Mouse (Mus musculus): ENCODE data around the gene Pex5l.

Gene Pex5l

DNA sequence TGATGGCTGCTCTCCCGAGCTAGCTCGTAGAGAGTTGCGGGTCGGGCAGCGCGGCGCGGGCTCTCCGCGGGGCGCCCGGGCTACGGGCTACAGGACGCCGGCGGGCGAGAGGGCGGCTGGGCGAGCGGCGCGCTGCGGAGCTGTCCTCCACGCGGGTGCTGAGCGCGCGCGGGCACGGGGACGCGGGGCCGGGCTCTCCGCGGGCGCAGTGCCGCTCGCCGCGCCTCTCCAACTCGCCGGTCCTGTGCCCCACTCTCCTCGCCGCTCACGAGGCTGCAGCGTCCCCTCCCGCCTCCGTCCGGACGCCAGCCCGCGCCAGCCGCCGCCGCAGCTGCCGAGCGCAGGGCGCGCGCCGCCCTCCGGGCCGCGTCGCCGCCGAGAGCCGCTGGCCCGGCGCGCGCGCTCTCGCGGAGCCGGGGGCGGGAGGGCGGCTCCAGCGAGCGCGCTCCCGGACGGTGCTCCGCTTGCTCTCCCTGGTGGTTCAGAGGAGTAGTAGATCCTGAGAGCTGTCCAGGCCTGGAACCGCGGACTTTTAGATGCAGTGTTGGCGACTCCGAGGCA lies at the start of gene Pex5l:
Gene Pex5l, minus strand, starts transcription at position 347 of the 561 bp plus-strand sequence.
- DNase-seq (ENCODE audit: low spot score in 2 of 2), result peak; percentile 72 to 78

DNA sequence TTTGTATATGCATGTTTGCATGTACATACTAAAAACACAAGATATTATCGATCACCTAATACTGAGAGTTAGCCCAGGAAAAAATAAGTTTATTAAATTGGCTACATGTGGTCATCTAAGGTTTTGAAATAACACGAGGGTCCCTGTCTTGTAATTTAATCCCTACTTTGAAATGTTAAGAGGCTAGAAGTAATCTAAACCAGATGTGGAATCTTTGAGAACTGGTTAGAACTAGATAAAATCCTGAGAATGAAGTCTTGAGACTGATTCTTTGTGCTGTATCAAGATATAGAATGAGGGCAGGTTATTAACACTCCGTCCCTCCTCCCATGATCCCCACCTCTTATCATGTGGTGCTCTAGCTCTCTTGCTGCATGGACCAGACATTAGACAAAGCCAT lies 22.1 kb upstream of the Pex5l start:
- DNase-seq (ENCODE audit: low spot score in 2 of 2), result no peak

DNA sequence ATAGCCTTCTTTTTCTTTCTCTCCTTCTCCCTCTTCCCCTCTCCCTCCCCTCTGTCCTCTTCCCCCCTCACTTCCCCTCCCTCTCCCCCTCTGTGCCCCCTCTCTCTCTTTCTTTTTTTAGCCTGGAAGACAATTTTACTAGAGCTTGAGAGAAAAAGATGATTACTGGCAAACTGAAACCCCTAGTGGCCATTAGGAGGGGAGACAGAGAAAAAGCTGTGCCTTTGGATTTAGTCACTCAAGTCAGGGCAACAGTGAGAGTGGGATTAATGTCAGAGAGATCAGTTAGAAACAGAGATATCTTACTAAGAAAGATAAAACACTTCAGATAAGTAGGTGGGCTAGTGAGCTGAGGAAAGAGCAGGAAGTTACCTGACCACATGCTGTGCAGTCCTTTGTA lies 20.8 kb upstream of the Pex5l start:
- no peak for DNase-seq (ENCODE audit: low spot score in 2 of 2)

DNA sequence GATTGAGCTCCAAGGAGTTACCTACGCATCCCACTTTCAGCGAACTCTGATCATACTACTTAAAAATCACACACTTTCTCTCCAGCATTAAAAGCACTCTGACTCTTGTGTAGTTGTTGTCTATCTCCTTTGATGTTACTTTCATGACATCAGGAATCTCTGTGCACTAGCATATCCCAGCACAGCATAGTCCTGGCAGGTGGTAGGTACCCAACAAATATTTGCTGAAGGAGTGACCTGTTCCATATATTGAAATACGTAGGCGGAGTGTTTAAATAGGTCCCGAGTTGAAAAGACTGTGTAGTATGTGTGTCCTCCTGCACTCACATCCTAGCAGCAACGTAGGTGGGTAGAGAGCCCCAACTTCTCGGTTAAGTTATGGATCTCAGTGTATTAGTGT lies 545 bp upstream of the Pex5l start:
- no peak for DNase-seq (ENCODE audit: low spot score in 2 of 2)

DNA sequence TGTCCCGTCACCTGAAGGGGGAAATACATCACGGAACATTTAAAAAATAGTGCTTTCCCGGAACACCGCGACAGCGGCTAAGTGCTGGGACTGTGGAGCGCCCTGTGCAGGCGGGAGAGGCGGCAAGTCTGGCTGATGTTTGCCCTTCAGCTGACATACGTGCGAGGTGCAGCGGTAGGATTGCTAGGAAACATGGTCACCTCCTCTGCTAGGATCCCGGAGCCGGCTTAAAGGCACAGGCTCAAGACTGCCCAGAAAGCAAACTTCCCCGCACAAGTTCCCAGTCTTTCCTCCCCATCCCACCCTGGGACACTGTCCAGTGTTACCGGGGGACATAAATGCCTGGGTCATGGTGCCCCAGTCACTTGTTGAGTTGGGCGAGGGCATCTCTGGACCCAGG lies 649 bp downstream of the Pex5l start:
- DNase-seq (ENCODE audit: low spot score in 2 of 2), result peak in 1 of 2 experiments; percentile 37

DNA sequence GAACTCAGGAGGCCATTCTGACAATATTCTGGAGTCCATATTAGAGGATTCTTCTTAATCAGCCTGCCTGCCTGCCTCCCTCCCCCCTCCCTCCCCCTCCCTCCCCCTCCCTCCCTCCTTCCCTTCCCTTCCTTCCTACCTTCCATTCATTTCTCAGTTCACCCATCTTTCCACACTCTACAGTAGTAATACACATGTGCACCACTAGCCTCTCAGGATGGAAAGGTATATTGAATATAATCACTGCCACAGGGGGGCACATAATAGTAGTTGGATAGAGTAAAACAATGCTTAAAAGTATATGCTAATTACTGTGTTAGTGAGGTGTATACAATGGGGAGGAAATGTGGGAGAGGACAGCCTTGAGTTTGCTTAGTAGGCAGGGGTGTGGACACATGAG lies 13.1 kb downstream of the Pex5l start:
- no peak for DNase-seq (ENCODE audit: low spot score in 2 of 2)

DNA sequence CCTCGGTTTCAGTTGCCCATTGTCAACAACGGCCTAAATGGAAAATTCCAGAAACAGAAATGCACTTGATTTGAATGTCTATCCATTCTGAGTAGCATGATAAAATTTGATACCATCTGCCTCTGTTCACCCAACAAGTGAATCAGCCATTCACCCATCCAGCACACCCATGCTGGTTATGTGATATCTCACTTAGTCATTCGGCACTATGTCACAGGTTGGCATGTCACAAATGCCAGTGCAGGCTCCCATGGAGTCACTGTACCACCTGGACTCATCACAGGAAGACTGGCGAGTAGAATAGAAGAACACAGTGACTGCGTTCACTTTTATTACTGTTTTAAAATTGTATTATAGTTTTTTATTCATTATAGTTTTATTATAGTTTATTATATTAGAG lies 18.3 kb downstream of the Pex5l start:
- no peak for DNase-seq (ENCODE audit: low spot score in 2 of 2)

DNA sequence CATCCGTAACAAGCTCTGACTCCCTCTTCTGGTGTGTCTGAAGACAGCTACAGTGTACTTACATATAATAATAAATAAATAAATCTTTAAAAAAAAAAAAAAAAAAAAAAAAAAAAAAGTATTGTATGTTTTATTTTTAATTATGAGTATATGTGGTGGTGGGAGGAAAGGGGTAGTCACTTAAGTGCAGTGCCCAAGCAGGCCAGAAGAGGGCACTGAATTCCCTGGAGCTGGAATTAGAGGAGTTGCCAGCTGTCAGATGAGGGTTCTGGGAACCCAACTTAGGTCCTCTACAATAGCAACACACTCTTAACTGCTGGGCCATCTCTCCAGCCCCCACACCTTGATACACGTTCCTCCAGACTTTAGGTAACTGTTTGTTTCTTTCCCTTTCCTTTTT lies 37.3 kb downstream of the Pex5l start:
- no peak for DNase-seq (ENCODE audit: low spot score in 2 of 2)

DNA sequence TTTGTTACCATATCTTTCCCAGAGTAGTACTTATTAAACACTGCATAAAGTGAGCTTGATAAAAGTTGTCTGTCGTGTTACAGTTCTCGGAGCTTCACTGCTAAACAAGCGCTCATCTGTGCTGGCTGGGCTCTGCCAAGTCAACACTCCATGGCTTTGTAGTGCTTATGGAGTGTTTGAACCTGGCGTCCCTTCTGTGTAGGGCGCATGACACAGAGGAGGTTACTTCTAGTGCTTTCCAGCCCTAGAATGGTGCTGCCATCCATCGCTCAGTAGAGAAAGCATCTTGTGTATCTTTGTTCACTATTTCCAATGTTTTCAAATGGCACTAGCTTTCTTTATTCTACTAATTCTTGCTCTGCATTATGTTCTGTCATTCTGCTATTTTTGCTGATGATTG lies 39.5 kb downstream of the Pex5l start:
- no peak for DNase-seq (ENCODE audit: low spot score in 2 of 2)

DNA sequence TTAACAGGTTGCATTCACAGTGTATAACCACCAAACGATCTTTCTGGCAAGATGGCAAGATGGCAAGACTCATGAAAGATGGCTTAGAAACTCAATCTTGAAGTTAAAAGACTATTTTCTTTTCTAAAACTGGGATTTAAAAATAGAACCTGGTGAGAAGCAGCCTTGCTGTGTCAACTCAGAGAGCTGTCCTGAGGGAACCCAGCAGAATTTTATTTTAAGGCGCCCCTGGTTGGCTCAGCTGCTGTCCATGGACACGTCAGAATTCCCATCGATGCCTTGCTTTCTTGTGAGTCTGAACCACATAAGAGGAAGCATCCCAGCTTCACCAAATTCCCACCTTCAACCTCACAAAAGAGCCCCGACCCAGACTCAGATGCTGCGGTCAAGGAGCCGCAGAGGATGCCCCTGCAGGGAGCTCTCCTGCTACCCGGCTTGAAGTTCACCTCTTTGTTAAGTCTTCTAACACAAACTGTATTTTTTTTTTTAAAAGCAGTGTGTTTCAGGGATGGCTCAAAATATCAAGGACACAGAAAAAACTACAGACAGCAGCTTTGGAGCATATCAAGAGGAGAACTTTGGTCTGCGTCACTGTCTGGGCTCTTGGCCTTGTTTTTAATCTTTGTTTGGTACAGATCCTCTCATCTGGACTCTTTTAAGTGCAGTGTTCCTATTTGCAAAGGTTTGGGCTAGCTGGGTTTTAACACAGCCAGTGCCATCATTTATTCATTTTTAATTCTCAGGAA lies 44.3 kb downstream of the Pex5l start:
- DNase-seq (ENCODE audit: low spot score in 2 of 2), result peak in 1 of 2 experiments; percentile 49

DNA sequence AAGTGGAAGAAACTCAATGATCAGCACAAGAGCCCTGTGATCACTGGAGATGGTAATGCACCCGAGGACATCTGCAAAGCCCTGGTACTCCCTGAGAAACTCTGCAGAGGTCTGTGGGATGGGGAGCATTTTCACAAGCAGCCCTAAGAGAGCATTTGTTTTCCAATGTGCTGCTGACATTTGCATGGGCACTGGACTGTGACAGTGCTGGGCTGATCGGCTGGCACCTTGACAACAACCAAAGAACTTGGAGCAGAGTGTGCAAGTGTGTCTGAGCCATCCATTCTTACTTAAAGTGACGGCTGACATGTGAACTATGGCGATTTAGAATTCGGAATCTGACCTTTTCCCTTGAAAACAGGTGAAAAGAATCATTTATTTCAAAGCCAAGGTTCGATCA lies 49.4 kb downstream of the Pex5l start:
- DNase-seq (ENCODE audit: low spot score in 2 of 2), result no peak

DNA sequence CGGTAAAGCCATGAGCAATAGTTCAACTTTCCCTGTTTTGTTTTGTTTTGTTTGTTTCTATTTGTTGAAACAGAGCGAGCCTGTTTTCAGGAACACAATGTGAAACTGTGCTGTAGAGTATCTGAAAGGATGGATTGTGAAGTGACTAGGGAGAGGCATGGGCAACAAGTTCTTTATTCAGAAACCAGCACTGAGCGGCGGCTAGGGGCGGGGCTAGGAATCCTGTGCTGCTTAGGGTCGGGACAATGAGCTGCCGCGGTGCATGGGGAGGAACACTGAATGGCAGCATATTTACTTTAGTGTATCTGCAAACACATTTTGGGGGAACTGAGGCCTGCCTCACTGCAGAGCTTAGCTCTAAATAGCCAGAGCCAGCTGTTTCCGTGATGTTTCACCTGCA lies 53.0 kb downstream of the Pex5l start:
- no peak for DNase-seq (ENCODE audit: low spot score in 2 of 2)

DNA sequence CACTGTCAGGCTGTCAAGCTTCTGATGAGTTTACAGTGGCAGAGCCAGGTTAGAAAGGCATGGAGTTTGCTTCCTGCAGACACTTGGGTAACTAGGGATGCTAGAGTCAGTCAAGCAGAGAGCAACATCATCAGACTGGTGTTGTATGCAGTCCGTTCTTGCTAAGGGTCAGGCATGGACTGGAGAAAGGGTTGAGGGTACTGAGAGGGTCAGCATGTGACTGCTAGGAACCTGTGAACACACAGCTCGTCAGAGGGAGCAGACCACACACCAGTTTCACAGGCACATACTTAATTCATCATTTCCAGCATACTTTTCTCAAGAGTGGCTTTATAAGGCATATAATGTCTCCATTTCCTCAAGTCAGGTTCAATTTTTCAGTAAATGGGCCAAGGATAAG lies 53.6 kb downstream of the Pex5l start:
- DNase-seq (ENCODE audit: low spot score in 2 of 2), result no peak

DNA sequence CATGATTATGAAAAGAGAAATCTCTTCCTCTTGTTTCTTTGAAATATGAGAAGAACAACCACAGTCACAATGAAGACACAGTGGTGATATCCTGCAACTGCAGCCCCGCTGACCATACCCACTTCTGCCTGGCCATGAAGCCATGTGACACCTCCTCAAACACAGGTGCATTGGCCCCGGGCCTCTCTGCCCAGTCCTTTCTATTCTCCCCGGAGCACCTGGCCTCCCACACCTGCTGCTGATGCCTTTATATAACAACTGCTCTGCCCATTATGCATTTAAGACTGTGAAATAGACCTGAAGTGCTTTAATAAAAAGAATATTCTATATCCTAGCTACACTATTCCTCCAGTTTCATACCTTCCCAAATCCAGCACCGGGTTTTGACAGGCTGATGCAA lies 54.8 kb downstream of the Pex5l start:
- DNase-seq (ENCODE audit: low spot score in 2 of 2), result no peak

DNA sequence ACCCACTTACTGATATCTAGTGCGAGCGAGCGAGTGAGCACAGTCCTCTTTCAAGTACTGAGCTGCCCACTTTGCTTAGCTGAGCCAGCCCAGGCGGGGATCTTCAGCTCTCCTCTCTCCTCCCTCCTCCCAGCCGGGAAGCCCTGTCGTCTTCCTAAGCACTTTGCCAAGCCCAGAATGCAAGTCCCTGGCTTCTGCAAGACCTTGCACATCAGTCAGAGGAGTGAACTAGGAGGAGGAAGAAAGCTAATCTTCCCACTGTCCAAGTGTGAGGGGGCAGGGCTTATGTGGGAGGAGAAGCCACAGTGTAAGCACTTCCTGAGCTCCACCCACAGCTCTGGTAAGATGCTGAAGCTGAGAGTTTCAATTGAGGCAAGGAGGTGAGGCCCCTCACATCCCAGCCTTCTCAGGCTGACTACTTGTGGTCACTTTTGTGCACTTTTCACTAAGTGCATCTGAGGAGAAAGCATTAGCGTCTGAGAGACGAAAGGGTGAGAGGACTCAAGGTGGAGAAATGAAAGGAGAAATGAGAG lies 60.2 kb downstream of the Pex5l start:
- peak; percentile 46 to 51 for DNase-seq (ENCODE audit: low spot score in 2 of 2)

DNA sequence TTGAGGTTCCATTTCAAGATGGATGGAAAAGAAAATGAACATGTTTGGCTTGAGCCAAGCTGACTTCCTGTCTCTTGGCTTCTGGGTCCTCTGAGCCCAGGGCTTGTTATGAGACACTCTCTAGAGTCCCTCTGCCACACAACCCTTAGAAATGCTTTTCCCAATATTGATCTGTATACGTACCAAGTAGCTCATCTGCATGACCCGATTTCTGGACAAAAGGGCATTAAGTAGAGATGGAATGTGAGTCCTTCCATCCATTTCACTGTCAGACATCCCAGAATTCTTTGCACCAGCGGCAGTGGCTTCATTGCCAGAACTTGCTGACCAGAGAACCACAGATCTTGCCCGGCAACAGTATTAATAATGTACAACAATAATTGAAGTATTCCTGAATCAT lies 61.3 kb downstream of the Pex5l start:
- DNase-seq (ENCODE audit: low spot score in 2 of 2), result no peak

DNA sequence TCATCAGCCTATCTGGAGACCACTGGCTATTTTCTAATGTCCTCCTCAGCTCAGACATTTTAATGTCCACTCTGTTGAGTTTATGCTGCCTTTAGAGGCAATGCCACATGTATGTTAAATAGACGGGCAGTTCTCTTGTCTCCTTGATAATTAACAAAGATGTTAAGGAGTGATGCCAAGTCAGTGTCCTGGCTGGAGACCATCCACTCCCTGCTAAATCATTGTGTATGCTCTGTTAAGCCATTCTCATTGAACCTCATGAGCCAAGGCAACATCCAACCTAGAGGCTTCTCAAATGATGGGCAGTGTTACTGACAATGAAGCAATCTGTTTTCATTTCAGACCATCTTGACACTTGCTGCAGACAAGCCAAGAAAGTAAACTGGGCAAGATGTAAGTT lies 63.4 kb downstream of the Pex5l start:
- no peak for DNase-seq (ENCODE audit: low spot score in 2 of 2)

DNA sequence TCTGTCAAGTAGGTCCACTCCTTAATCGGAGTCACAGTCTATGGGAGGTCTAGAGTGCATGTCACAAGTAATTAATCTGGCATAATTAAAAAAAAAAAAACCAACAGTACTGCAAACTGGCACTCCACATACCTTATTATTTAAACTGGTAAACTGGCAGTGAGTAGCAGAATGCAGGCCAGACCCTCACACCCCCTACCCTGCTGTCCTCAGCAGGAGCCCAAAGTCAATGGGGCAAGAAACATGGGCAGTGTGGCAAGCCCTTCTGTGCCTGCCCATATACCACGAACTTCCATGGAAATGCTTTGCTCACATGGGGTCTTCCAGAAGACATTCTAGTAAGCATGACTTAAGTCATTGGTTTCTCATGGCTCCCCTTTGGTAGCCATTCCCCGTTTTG lies 63.9 kb downstream of the Pex5l start:
- no peak for DNase-seq (ENCODE audit: low spot score in 2 of 2)

DNA sequence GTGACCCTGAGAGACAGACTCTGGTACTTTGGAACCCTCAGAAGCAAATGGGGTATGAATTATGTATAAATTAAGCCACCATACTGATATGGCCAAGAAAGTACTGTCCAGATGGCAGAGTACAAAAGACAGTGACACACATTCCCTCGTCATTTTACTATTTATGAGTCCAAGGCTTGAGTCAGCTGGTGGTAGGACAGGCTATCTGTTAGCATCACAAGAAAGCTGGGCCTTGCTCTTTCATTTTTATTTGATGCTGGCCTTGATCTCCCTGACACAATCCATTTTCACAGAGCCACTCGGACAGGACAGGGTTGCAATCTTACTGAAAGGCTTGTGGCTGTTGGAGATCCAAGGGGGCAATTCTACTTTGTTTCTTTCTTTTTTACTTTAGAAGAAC lies 67.4 kb downstream of the Pex5l start:
- DNase-seq (ENCODE audit: low spot score in 2 of 2), result no peak

DNA sequence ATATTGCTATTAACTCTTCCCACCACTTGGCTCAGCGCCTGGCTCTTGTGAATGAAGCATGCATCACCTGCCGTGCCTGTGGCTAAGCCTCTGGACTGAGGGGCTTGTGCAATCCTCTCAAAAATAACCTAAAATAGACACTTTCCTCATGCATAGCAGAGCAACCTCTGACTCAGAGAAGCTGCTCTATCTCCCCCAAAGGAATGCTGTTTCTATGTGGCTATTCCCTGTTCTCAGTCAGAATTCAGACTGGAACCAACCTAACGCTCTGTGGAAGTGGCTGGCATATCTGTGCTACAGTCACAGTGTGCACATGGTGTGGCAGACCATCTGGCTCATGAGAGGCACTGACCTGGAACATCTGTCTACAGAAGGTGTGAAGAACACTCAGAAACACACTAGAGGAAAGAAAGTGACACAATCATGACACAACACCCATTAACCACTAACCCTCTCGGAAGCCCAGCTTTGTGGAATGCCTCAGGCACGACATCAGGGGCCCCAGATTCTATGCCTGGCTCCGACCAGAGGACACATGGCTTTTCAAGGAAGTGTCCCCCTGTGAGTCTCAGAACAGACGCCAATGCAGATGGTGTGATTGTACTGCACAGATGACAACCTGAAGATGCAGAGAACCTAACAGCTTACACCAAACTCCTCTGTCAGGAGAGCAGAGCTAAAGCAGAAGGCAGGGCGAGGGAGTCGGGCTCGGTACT lies 68.6 kb downstream of the Pex5l start:
- DNase-seq (ENCODE audit: low spot score in 2 of 2), result no peak

DNA sequence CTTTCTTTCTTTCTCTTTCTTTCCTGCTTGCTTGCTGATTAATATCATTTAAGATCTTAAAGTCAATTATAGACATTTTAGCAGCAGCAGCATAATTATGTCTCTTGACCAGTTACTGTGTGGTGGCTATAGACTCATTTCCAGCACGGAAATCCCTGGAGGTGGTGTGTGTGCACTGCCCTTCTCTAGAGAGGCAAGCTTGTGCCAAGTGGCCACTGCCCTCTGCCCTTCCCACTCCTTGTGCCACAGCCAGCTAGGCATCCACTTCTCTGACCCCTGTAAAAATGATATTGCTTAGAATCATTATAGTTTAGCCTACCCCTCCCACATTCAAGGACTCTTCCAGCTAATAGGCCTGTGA lies 69.2 kb downstream of the Pex5l start:
- no peak for DNase-seq (ENCODE audit: low spot score in 2 of 2)

DNA sequence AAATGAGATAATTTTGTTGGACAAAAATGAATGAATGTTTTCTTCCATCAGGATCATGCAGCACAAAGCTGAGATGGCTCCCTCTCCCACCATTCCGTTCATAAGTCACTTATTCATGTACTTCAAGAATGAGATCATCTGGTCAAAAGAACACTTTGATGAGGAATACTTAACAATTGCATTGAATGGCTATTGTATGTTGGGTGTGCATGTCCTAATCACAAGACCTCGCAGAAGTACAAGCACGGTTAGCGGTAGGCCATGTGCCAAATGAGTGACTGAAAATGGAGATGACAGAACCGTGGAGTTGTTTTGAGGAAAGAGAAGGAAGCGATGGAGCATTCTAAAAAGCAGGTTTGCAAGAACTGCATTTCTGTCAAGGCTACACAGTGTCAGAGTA lies 72.3 kb downstream of the Pex5l start:
- no peak for DNase-seq (ENCODE audit: low spot score in 2 of 2)

DNA sequence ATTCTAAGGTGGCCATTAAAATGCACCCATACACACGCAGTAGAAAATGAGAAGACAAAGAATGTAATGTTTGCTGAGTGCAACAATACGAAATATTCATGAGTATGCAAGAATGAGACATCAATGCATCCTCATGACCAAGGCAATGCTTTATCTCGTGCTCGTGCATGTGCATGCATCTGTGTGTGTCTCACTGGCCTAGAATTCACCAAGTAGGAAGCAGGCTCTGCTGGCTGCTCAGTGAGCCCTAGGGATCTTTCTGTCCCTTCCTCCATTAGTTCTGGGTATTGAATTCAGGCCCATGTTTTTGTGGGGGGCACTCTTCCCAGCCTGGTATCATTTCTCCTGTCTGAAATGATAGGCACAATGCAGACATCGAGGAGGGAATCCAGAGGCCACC lies 74.9 kb downstream of the Pex5l start:
- no peak for DNase-seq (ENCODE audit: low spot score in 2 of 2)
